Mouse (Mus musculus) liver, adult 2 months (tissue): ENCODE results near the gene Med16.

Experiments
- CTCF ChIP-seq: fragments of 200-500 bp; IDR thresholded peaks from 2 replicates; pipeline ENCODE4 v1.5.1; 2011; ENCODE audit warnings: low read depth, low read length, control low read depth
- POLR2A ChIP-seq: fragments of 200-500 bp; IDR thresholded peaks from 2 replicates; pipeline ENCODE4 v1.6.1; 2011; ENCODE audit warnings: low read length, control low read depth; ENCODE audit not compliant: insufficient read depth; ENCODE audit errors: extremely low read depth

- TF ChIP-seq POLR2A (no peak), CTCF (no peak)
Measured at GRCm38 (mm10) chr10:79937775-79938526, 29.2 kb upstream of the Med16 start.
